ENCODE assay signal across 19 mouse cellular contexts in genomic region chr10:69237185-69237584, GRCm38 (mm10). TPM values are rescaled to one million over a fixed set of nuclear protein-coding genes. Genes with fewer than 3 reads are reported as not detected.
DNase-seq lines count a peak whose midpoint lies in the region; ATAC-seq and TF ChIP-seq lines count a peak whose summit lies in the region.
"Had no signal": no experiment of that assay in that cellular context is flagged by ENCODE, and none has a peak within 500 bp of the region (broad histone marks: within the 10 kb centered on the region; RNA-seq: fewer than 3 reads in every experiment).

No protein-coding gene starts in this region.

- 0 out of 2 replicates have a peak, but pooled peaks have one; percentile 53 for ATAC-seq in hindbrain, postnatal 0 days
- no peak for ATAC-seq in hindbrain, embryonic 14.5 days (ENCODE audit: low FRiP score)
- ATAC-seq: forebrain, embryonic 13.5 days; forebrain, postnatal 0 days; intestine, postnatal 0 days had no signal

- 70% methylated on average over 3 of the region's 3 CpGs for whole genome bisulfite sequencing in hindbrain, postnatal 0 days
- WGBS in hindbrain, embryonic 14.5 days, result 88% methylated on average over 3 of the region's 3 CpGs

- no peaks in the 10 kb centered on the region for H3K27me3 ChIP-seq in hindbrain, postnatal 0 days (ENCODE audit: insufficient read depth, low read length)
- no peaks in the 10 kb centered on the region for H3K27me3 ChIP-seq in hindbrain, embryonic 14.5 days (ENCODE audit: control insufficient read depth, insufficient read depth, low read length)
- H3K27me3 ChIP-seq: CH12.LX; embryonic facial prominence, embryonic 12.5 days; forebrain, embryonic 13.5 days; heart, embryonic 13.5 days; hindbrain, embryonic 12.5 days had no signal

- H3K4me1 ChIP-seq in hindbrain, postnatal 0 days (ENCODE audit: insufficient read depth, low read length), result no peaks in the 10 kb centered on the region
- H3K4me1 ChIP-seq in hindbrain, embryonic 14.5 days (replicated peaks; ENCODE audit: control insufficient read depth, insufficient read depth, low read length), result no peaks in the 10 kb centered on the region
- H3K4me1 ChIP-seq: embryonic facial prominence, embryonic 12.5 days; heart, embryonic 13.5 days had no signal

- DNase-seq in cerebellum, postnatal 14 days, result peak; percentile 24 to 44
- no peak for DNase-seq in cerebellum, postnatal 4 days (ENCODE audit: low spot score in 2 of 2)
- DNase-seq in hindbrain, postnatal 0 days (ENCODE audit: low spot score), result no peak
- no peak for DNase-seq in hindbrain, embryonic 14.5 days (ENCODE audit: low spot score)
- DNase-seq in testis, postnatal 10 days (ENCODE audit: low spot score), result peak; percentile 52
- DNase-seq in testis, postnatal 14 days (ENCODE audit: low spot score), result no peak
- DNase-seq in urinary bladder, postnatal 36 days (ENCODE audit: low spot score in 2 of 2), result no peak
- DNase-seq: adrenal gland, postnatal 14 days; cerebellum, adult 11-12 months; cerebellum, adult 9-11 months; forebrain, postnatal 0 days; gastrocnemius, postnatal 14 days; heart, postnatal 36 days had no signal

- H3K36me3 ChIP-seq in hindbrain, postnatal 0 days (ENCODE audit: insufficient read depth, low read length), result no peaks in the 10 kb centered on the region
- H3K36me3 ChIP-seq in hindbrain, embryonic 14.5 days (replicated peaks; ENCODE audit: control insufficient read depth, insufficient read depth), result no peaks in the 10 kb centered on the region
- H3K36me3 ChIP-seq: embryonic facial prominence, embryonic 12.5 days; hindbrain, embryonic 12.5 days had no signal

- no peak overlapping the region for H3K4me2 ChIP-seq in hindbrain, postnatal 0 days (ENCODE audit: low read depth, low read length)
- H3K4me2 ChIP-seq in hindbrain, embryonic 14.5 days (replicated peaks), result no peak overlapping the region
- H3K4me2 ChIP-seq: embryonic facial prominence, embryonic 12.5 days; forebrain, embryonic 13.5 days; heart, embryonic 13.5 days; hindbrain, embryonic 12.5 days had no signal

- no peak overlapping the region for H3K4me3 ChIP-seq in hindbrain, postnatal 0 days (ENCODE audit: low read length)
- H3K4me3 ChIP-seq in hindbrain, embryonic 14.5 days (replicated peaks; ENCODE audit: low read length), result no peak overlapping the region
- H3K4me3 ChIP-seq: embryonic facial prominence, embryonic 12.5 days; forebrain, embryonic 13.5 days; heart, embryonic 13.5 days; hindbrain, embryonic 12.5 days had no signal

- no peak overlapping the region for H3K9ac ChIP-seq in hindbrain, postnatal 0 days (replicated peaks; ENCODE audit: low read length)
- H3K9ac ChIP-seq in hindbrain, embryonic 14.5 days, result no peak overlapping the region
- H3K9ac ChIP-seq: embryonic facial prominence, embryonic 12.5 days; forebrain, embryonic 13.5 days; forebrain, postnatal 0 days; heart, embryonic 13.5 days; hindbrain, embryonic 12.5 days had no signal

- H3K27ac ChIP-seq in hindbrain, postnatal 0 days, result no peak overlapping the region
- H3K27ac ChIP-seq in hindbrain, embryonic 14.5 days, result no peak overlapping the region
- H3K27ac ChIP-seq: embryonic facial prominence, embryonic 12.5 days; forebrain, embryonic 13.5 days; heart, embryonic 13.5 days; hindbrain, embryonic 12.5 days had no signal

- TF ChIP-seq CTCF in hindbrain, postnatal 0 days (IDR thresholded peaks at IDR 0.05; ENCODE audit: low read depth), result no peak

- peaks cover 2% of the 10 kb centered on the region for H3K9me3 ChIP-seq in hindbrain, postnatal 0 days (ENCODE audit: low read length)
- H3K9me3 ChIP-seq in hindbrain, embryonic 14.5 days (ENCODE audit: control insufficient read depth, low read length), result peaks cover 5% of the 10 kb centered on the region; the same call in 1 of the 2 replicates
- H3K9me3 ChIP-seq: hindbrain, embryonic 12.5 days had no signal

RNA-seq across cellular contexts. Expression of gene A930033H14Rik, which starts 24.3 kb away (rescaled TPM):
- 0.47 and 0.61 TPM in 2 replicates for total RNA-seq in hindbrain, postnatal 0 days (2014; rRNA removed)
- 1.4 TPM in 2 replicates for polyA plus RNA-seq in hindbrain, postnatal 0 days (2015; fragmentation: Nextera tagmentation; extraction: Ambion mirVana)
- polyA plus RNA-seq in hindbrain, embryonic 14.5 days (2014; fragmentation: Nextera tagmentation; extraction: Ambion mirVana), result 0.89 and 2.0 TPM in 2 replicates

Comparison
In these comparisons a context has a peak if more than half of its experiments do, and no peak if none do; other contexts are left out.
1. DNase-seq: peak in cerebellum, postnatal 14 days (2 of 2) and testis, postnatal 10 days (single experiment); none in cerebellum, postnatal 4 days (0 of 2), hindbrain, postnatal 0 days (single experiment), hindbrain, embryonic 14.5 days (single experiment), testis, postnatal 14 days (single experiment) and urinary bladder, postnatal 36 days (0 of 2).